Mouse (Mus musculus): ENCODE results near the gene Gm10392.
"Not testable (repeated sequence)": the region's sequence is repeated elsewhere in the genome, so short reads cannot be mapped to it uniquely, and the experiment has no call there.

DNA sequence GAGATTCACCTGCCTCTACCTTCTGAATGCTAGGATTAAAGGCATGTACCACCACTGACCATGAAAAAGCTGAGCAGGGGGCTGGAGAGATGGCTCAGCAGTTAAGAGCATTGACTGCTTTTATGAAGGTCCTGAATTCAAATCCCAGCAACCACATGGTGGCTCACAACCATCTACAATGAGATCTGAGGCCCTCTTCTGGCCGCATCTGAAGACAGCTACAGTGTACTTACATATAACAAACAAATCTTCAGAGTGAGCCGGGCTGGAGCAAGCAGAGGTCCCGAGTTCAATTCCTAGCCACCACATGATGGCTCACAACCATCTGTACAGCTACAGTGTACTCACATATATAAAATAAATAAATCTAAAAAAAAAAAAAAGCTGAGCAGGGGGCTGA is 9.4 kb upstream of the Gm10392 start:
- TF ChIP-seq CTCF (IDR thresholded peaks at IDR 0.05; ENCODE audit: control insufficient read depth, insufficient read depth, low read length); POLR2A (IDR thresholded peaks at IDR 0.05; ENCODE audit: borderline replicate concordance, control insufficient read depth, low read depth, low read length): not testable (repeated sequence)

Data from bone marrow, adult 2 months (tissue).